Mouse (Mus musculus): ENCODE measurements at regions not wholly inside any gene's neighbourhood (a gene's known extent, or its start where the extent isn't known, plus 50 kb on each side); places are given as distances from the start of the nearest gene placed in this dataset.
"Not testable (repeated sequence)": the region's sequence is repeated elsewhere in the genome, so short reads cannot be mapped to it uniquely, and the experiment has no call there.

DNA sequence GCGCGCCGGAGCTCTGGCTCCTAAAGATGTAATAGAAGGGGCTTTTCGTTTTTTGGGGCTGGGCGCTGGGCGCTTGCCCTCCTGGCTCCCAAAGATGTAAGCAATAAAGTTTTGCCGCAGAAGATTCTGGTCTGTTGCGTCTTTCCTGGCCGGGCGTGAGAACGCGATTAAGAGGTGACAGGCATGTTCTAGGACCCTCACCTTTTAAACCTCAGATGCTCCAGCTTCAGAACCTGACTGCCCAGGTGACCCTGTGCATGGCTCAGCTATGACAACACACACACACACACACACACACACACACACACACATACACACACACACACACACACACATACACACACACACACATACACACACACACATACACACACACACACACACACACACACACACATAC, 391.3 kb downstream of the Sox9 start:
- TF ChIP-seq EP300 (IDR thresholded peaks at IDR 0.05; ENCODE audit: low read length); RCOR1 (conservative IDR thresholded peaks at IDR 0.05; ENCODE audit: low read depth, low read length): not testable (repeated sequence)
